In genomic region chr9:69439805-69440357, GRCm38 (mm10) we compare ENCODE assay signal across 8 mouse cellular contexts. TPM values are rescaled to one million over a fixed set of nuclear protein-coding genes. Genes with fewer than 3 reads are reported as not detected.
A peak's percentile ranks its signal among the peaks of the same experiment; 100 is the strongest.
DNase-seq lines count a peak whose midpoint lies in the region; ATAC-seq and TF ChIP-seq lines count a peak whose summit lies in the region.

No protein-coding gene starts in this region.

- 26% methylated on average over 7 of the region's 7 CpGs for WGBS in hindbrain, embryonic 10.5 days
- WGBS in hindbrain, postnatal 0 days, result 18% methylated on average over 7 of the region's 7 CpGs
- 16% methylated on average over 7 of the region's 7 CpGs for WGBS in kidney, embryonic 16.5 days

- no peaks in the 10 kb centered on the region for H3K9me3 ChIP-seq in hindbrain, embryonic 10.5 days
- H3K9me3 ChIP-seq in hindbrain, postnatal 0 days (ENCODE audit: low read length), result no peaks in the 10 kb centered on the region
- H3K9me3 ChIP-seq in kidney, embryonic 16.5 days (ENCODE audit: low read length), result no peaks in the 10 kb centered on the region
- no peaks in the 10 kb centered on the region for H3K9me3 ChIP-seq in megakaryocyte, embryonic 14.5 days

- TF ChIP-seq CTCF in hindbrain, postnatal 0 days (IDR thresholded peaks at IDR 0.05; ENCODE audit: low read depth), result no peak

- no peak for ATAC-seq in hindbrain, postnatal 0 days
- peak; percentile 77 for ATAC-seq in kidney, embryonic 16.5 days (ENCODE audit: low FRiP score, low TSS enrichment)

- 0 out of 2 replicates have a peak overlapping the region, but pooled peaks have one; percentile 60 for H3K27ac ChIP-seq in hindbrain, embryonic 10.5 days
- H3K27ac ChIP-seq in hindbrain, postnatal 0 days, result no peak overlapping the region
- peak overlapping the region; percentile 50 for H3K27ac ChIP-seq in kidney, embryonic 16.5 days (ENCODE audit: low read length)

- H3K4me2 ChIP-seq in hindbrain, postnatal 0 days (ENCODE audit: low read depth, low read length), result no peak overlapping the region
- H3K4me2 ChIP-seq in kidney, embryonic 16.5 days (replicated peaks; ENCODE audit: low read depth, low read length), result no peak overlapping the region

- H3K36me3 ChIP-seq in hindbrain, embryonic 10.5 days, result no peaks in the 10 kb centered on the region
- no peaks in the 10 kb centered on the region for H3K36me3 ChIP-seq in hindbrain, postnatal 0 days (ENCODE audit: insufficient read depth, low read length)
- no peaks in the 10 kb centered on the region for H3K36me3 ChIP-seq in kidney, embryonic 16.5 days (ENCODE audit: insufficient read depth, low read length)
- H3K36me3 ChIP-seq in megakaryocyte, embryonic 14.5 days (replicated peaks; ENCODE audit: low read length), result no peaks in the 10 kb centered on the region

- no peak overlapping the region for H3K4me3 ChIP-seq in hindbrain, embryonic 10.5 days
- no peak overlapping the region for H3K4me3 ChIP-seq in hindbrain, postnatal 0 days (ENCODE audit: low read length)
- H3K4me3 ChIP-seq in kidney, embryonic 16.5 days (ENCODE audit: low read length), result no peak overlapping the region
- peak overlapping the region; percentile 76 for H3K4me3 ChIP-seq in megakaryocyte, embryonic 14.5 days (replicated peaks)

- H3K4me1 ChIP-seq in hindbrain, embryonic 10.5 days (replicated peaks), result peaks cover 19% of the 10 kb centered on the region
- H3K4me1 ChIP-seq in hindbrain, postnatal 0 days (ENCODE audit: insufficient read depth, low read length), result no peaks in the 10 kb centered on the region
- H3K4me1 ChIP-seq in kidney, embryonic 16.5 days (ENCODE audit: insufficient read depth, low read length), result peaks cover 37% of the 10 kb centered on the region
- peaks cover 5% of the 10 kb centered on the region; the same call in 1 of the 2 replicates for H3K4me1 ChIP-seq in megakaryocyte, embryonic 14.5 days

- peak; percentile 57 for DNase-seq in hindbrain, embryonic 10.5 days (ENCODE audit: low spot score)
- no peak for DNase-seq in hindbrain, postnatal 0 days (ENCODE audit: low spot score)
- peak; percentile 62 for DNase-seq in embryo, embryonic 11 days
- DNase-seq in layer of hippocampus, adult 18-20 months (ENCODE audit: low spot score in 2 of 2), result no peak
- DNase-seq in c-Kit-positive CD71-positive TER-119-positive erythroid progenitor cells, embryonic 14.5 days (ENCODE audit: low spot score), result no peak
- no peak for DNase-seq in cerebellum, postnatal 10 days

- H3K9ac ChIP-seq in hindbrain, postnatal 0 days (replicated peaks; ENCODE audit: low read length), result no peak overlapping the region
- no peak overlapping the region for H3K9ac ChIP-seq in kidney, embryonic 16.5 days (replicated peaks; ENCODE audit: low read length)

- H3K27me3 ChIP-seq in hindbrain, embryonic 10.5 days (ENCODE audit: insufficient read depth, poor library complexity, severe bottlenecking), result no peaks in the 10 kb centered on the region
- H3K27me3 ChIP-seq in hindbrain, postnatal 0 days (ENCODE audit: insufficient read depth, low read length), result no peaks in the 10 kb centered on the region
- H3K27me3 ChIP-seq in kidney, embryonic 16.5 days (ENCODE audit: insufficient read depth, low read length), result no peaks in the 10 kb centered on the region
- no peaks in the 10 kb centered on the region for H3K27me3 ChIP-seq in megakaryocyte, embryonic 14.5 days (replicated peaks)

RNA-seq across cellular contexts. Expression of gene Anxa2, which starts 13.5 kb away (rescaled TPM):
- polyA plus RNA-seq in hindbrain, embryonic 10.5 days (2016; fragmentation: Nextera tagmentation; extraction: Ambion mirVana), result 146 and 230 TPM in 2 replicates
- 69.6 and 73.4 TPM in 2 replicates for total RNA-seq in hindbrain, postnatal 0 days (2014; rRNA removed)
- polyA plus RNA-seq in hindbrain, postnatal 0 days (2015; fragmentation: Nextera tagmentation; extraction: Ambion mirVana), result 107 and 108 TPM in 2 replicates
- polyA plus RNA-seq in kidney, embryonic 16.5 days (2015; fragmentation: Nextera tagmentation; extraction: Ambion mirVana), result 669 and 753 TPM in 2 replicates
- 6.0 TPM in 1 of 2 replicates, not detected in the other for polyA plus RNA-seq in megakaryocyte, embryonic 14.5 days (2012; ENCODE audit: insufficient read depth, low replicate concordance)
- total RNA-seq in layer of hippocampus, adult 18-20 months (2021), result 1 to 10 TPM; 8.7 to 9.2 TPM

RNA-seq across cellular contexts. Expression of gene Ice2, which starts 42.2 kb away (rescaled TPM):
- 15.9 and 20.1 TPM in 2 replicates for polyA plus RNA-seq in hindbrain, embryonic 10.5 days (2016; fragmentation: Nextera tagmentation; extraction: Ambion mirVana)
- 3.7 and 9.1 TPM in 2 replicates for total RNA-seq in hindbrain, postnatal 0 days (2014; rRNA removed)
- 7.3 TPM in 2 replicates for polyA plus RNA-seq in hindbrain, postnatal 0 days (2015; fragmentation: Nextera tagmentation; extraction: Ambion mirVana)
- polyA plus RNA-seq in kidney, embryonic 16.5 days (2015; fragmentation: Nextera tagmentation; extraction: Ambion mirVana), result 21.0 and 22.1 TPM in 2 replicates
- polyA plus RNA-seq in megakaryocyte, embryonic 14.5 days (2012; ENCODE audit: insufficient read depth, low replicate concordance), result 0.39 TPM in 1 of 2 replicates, not detected in the other
- 10 to 100 TPM; 10.8 to 11.4 TPM for total RNA-seq in layer of hippocampus, adult 18-20 months (2021)

Comparison
In these comparisons a context has a peak if more than half of its experiments do, and no peak if none do; other contexts are left out.
1. DNase-seq: peak in hindbrain, embryonic 10.5 days (single experiment) and embryo, embryonic 11 days (single experiment); none in hindbrain, postnatal 0 days (single experiment), layer of hippocampus, adult 18-20 months (0 of 2), c-Kit-positive CD71-positive TER-119-positive erythroid progenitor cells, embryonic 14.5 days (single experiment) and cerebellum, postnatal 10 days (0 of 2).
2. RNA of gene Anxa2, which starts 13.5 kb away (polyA plus RNA-seq): 669 to 753 TPM in kidney, embryonic 16.5 days, 146 to 230 TPM in hindbrain, embryonic 10.5 days and 107 to 108 TPM in hindbrain, postnatal 0 days; 6.0 TPM in megakaryocyte, embryonic 14.5 days; every median in the first group is over 10 times any median in the second.